Mouse (Mus musculus) midbrain, embryonic 12.5 days (tissue): ENCODE results near the gene Ddx39. TPM values are rescaled to one million over a fixed set of nuclear protein-coding genes. Genes with fewer than 3 reads are reported as not detected.
A peak's percentile ranks its signal among the peaks of the same experiment; 100 is the strongest.

ENCODE experiments used
- ATAC-seq: fragments of 200-750 bp; cut with Nextera tagmentation; 2 replicates; pipeline ENCODE4 v1.8.0; 2017; ENCODE audit warnings: low read depth, moderate TSS enrichment, moderate library complexity; ENCODE audit not compliant: low FRiP score
- H3K27ac ChIP-seq: fragments of 300-500 bp; sonication (generic); replicated peaks from 2 replicates; pipeline ENCODE4 v1.5.1; 2016; ENCODE audit warnings: mild to moderate bottlenecking
- H3K27me3 ChIP-seq: fragments of 300-500 bp; sonication (generic); 2 replicates; pipeline ENCODE4 v1.6.1; 2016; ENCODE audit warnings: mild to moderate bottlenecking
- H3K36me3 ChIP-seq: fragments of 300-500 bp; sonication (generic); 2 replicates; pipeline ENCODE4 v1.6.1; 2016
- H3K4me1 ChIP-seq: fragments of 300-500 bp; sonication (generic); 2 replicates; pipeline ENCODE4 v1.6.1; 2016
- H3K4me2 ChIP-seq: fragments of 300-500 bp; sonication (generic); replicated peaks from 2 replicates; pipeline ENCODE4 v1.6.1; 2016; ENCODE audit warnings: mild to moderate bottlenecking, moderate library complexity
- H3K4me3 ChIP-seq: fragments of 300-500 bp; sonication (generic); 2 replicates; pipeline ENCODE4 v1.5.1; 2016; ENCODE audit warnings: mild to moderate bottlenecking
- H3K9ac ChIP-seq: fragments of 300-500 bp; sonication (generic); replicated peaks from 2 replicates; pipeline ENCODE4 v1.6.1; 2016; ENCODE audit warnings: mild to moderate bottlenecking, moderate library complexity
- H3K9me3 ChIP-seq: fragments of 300-500 bp; sonication (generic); 2 replicates; pipeline ENCODE4 v1.6.1; 2016; ENCODE audit warnings: mild to moderate bottlenecking
- WGBS: fragments of 180-500 bp; shearing (Covaris S2); methylation state at CpG from one replicate; pipeline ENCODE4 v1.1.7; 2016; 5-methylcytosine and 5-hydroxymethylcytosine counted together
- polyA plus RNA-seq: library from polyadenylated mRNA; unstranded; fragments of >200 nt; fragmentation: Nextera tagmentation; extraction: Ambion mirVana; gene quantifications from 2 replicates; pipeline ENCODE4 v1.2.1, GENCODE M21; 2016

Ddx39 gene
- polyA plus RNA-seq, 1 experiment from 2014 or later = 184 TPM

DNA sequence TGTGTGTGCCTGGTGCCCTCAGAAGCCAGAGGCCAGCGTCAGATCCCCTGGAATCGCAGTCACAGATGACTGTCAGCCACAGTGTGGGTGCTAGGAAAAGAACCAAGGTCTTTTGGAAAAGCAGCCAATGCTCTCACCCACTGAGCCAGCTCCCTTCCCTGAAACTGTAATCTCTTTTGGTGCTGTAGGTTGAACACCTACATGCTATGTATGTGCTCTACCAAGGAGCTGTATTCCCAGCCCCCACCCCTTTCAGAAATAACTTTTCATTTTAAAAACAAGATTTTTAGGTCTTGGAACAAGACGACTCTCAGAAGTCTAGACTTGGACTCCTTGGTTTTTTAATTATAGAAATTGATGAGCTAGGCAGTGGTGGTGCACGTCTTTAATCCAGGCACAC, 11.6 kb upstream of the Ddx39 start:
- Histone ChIP-seq H3K4me2 (no peak overlapping the region), H3K27ac (no peak overlapping the region), H3K36me3 (no peaks in the 10 kb centered on the region), H3K4me3 (no peak overlapping the region), H3K4me1 (peaks cover 9% of the 10 kb centered on the region), H3K9ac (no peak overlapping the region), H3K27me3 (peaks cover 6% of the 10 kb centered on the region; the same call in 1 of the 2 replicates), H3K9me3 (no peaks in the 10 kb centered on the region)
- no peak for ATAC-seq
- WGBS = 80% methylated on average over 4 of the region's 4 CpGs

- ATAC-seq = no peak
- no peak overlapping the region for H3K4me2 ChIP-seq
- no peak overlapping the region for H3K4me3 ChIP-seq
- H3K27me3 ChIP-seq = peaks cover 6% of the 10 kb centered on the region; the same call in 1 of the 2 replicates
- H3K27ac ChIP-seq = no peak overlapping the region
- H3K36me3 ChIP-seq = no peaks in the 10 kb centered on the region
- no peaks in the 10 kb centered on the region for H3K4me1 ChIP-seq
- H3K9ac ChIP-seq = no peak overlapping the region
- H3K9me3 ChIP-seq = no peaks in the 10 kb centered on the region
- WGBS = 69% methylated on average over 5 of the region's 5 CpGs
These were observed 8.6 kb upstream of the Ddx39 start for GRCm38 (mm10) chr8:83706411-83706810.

DNA sequence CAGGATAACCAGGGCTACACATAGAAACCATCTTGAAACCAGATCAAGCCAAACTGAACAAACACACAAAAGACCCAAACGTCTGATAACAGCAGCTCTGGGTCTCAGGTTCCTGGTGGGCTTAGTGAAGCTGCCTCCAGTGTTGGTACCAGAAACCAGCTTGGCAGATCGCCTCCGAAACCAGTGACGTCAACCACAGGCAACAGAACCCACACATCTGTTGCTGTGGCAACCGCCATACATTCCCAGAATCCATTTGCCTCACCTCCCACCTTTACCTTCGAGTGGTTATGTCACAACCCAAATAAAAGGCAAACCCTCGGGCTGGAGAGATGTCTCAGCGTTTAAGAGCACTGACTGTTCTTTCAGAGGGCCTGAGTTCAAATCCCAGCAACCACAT, 7.4 kb upstream of the Ddx39 start:
- WGBS = 80% methylated on average over 8 of the region's 8 CpGs
- H3K36me3 ChIP-seq = no peaks in the 10 kb centered on the region
- ATAC-seq = no peak
- H3K9me3 ChIP-seq = no peaks in the 10 kb centered on the region
- peaks cover 11% of the 10 kb centered on the region; the same call in 1 of the 2 replicates for H3K27me3 ChIP-seq
- H3K4me3 ChIP-seq = no peak overlapping the region
- H3K27ac ChIP-seq = no peak overlapping the region
- H3K9ac ChIP-seq = no peak overlapping the region
- H3K4me1 ChIP-seq = no peaks in the 10 kb centered on the region
- no peak overlapping the region for H3K4me2 ChIP-seq

- no peak for ATAC-seq
- Histone ChIP-seq H3K9ac (peak overlapping the region; percentile 43; the same call in 1 of the 2 replicates), H3K4me1 (peaks cover 18% of the 10 kb centered on the region), H3K27me3 (0 out of 2 replicates have a peak, but pooled peaks cover 5% of the 10 kb centered on the region), H3K4me2 (peak overlapping the region; percentile 97), H3K9me3 (no peaks in the 10 kb centered on the region), H3K4me3 (peak overlapping the region; percentile 92), H3K36me3 (peaks cover 8% of the 10 kb centered on the region), H3K27ac (no peak overlapping the region)
- WGBS = 17% methylated on average over 8 of the region's 8 CpGs
These were observed 324 bp upstream of the Ddx39 start for GRCm38 (mm10) chr8:83714676-83715030.

DNA sequence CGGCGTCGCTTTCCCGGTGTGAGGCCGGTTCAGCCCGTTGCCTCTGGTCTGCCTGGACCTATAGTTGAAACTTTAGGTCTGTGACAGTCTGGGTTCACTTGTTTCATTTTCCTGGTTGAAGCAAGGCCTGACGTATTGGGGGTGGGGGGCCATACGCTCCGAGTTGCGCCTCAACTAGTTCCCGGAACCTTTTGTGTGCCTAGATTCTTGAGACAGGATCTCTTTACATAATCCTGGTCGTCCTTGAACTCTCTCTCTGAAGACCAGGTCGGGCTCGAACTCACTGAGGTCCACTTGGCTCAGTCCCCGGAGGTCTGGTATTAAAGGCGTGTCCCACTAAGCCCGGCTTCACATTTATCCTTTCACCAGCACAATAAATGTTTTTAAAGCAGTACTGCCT, 794 bp downstream of the Ddx39 start:
- Histone ChIP-seq H3K27me3 (0 out of 2 replicates have a peak, but pooled peaks cover 5% of the 10 kb centered on the region), H3K4me3 (peak overlapping the region; percentile 92), H3K9me3 (no peaks in the 10 kb centered on the region), H3K4me1 (peaks cover 18% of the 10 kb centered on the region), H3K4me2 (peak overlapping the region; percentile 97), H3K9ac (peak overlapping the region; percentile 83), H3K27ac (peak overlapping the region; percentile 89), H3K36me3 (peaks cover 19% of the 10 kb centered on the region)
- no peak for ATAC-seq
- WGBS = 2% methylated on average over 17 of the region's 17 CpGs

GRCm38 (mm10) chr8:83716563-83716962, 1.6 kb downstream of the Ddx39 start:
- Histone ChIP-seq H3K9me3 (no peaks in the 10 kb centered on the region), H3K9ac (no peak overlapping the region), H3K4me2 (peak overlapping the region; percentile 97), H3K27ac (no peak overlapping the region), H3K4me3 (peak overlapping the region; percentile 92; the same call in 1 of the 2 replicates), H3K4me1 (peaks cover 18% of the 10 kb centered on the region), H3K27me3 (0 out of 2 replicates have a peak, but pooled peaks cover 5% of the 10 kb centered on the region), H3K36me3 (peaks cover 27% of the 10 kb centered on the region)
- WGBS = 71% methylated on average over 2 of the region's 2 CpGs
- no peak for ATAC-seq

DNA sequence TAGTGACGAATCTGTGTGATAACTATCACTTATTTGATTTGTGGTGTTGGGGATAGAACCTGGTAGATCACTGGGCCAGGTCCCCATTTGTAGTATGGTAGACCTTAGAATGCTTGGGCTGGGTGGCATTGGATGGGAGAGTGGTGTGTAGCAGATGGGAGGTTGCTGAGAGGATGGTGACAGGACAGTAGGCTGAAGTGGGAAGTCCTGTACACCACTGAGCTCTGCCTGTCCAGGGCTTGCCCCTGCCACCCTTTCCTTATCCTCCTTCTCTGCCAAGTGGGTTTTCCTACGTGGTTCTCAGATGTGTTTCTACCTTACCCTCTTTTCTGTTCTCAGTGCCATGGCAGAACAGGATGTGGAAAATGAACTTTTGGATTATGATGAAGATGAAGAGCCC, 4.1 kb downstream of the Ddx39 start:
- Histone ChIP-seq H3K4me3 (no peak overlapping the region), H3K9ac (no peak overlapping the region), H3K4me1 (peaks cover 18% of the 10 kb centered on the region), H3K27ac (no peak overlapping the region), H3K27me3 (no peaks in the 10 kb centered on the region), H3K9me3 (no peaks in the 10 kb centered on the region), H3K36me3 (peaks cover 52% of the 10 kb centered on the region), H3K4me2 (no peak overlapping the region)
- ATAC-seq = no peak
- WGBS = 88% methylated on average over 2 of the region's 2 CpGs

GRCm38 (mm10) chr8:83719693-83720092, 4.7 kb downstream of the Ddx39 start:
- 86% methylated on average over 2 of the region's 2 CpGs for WGBS
- peaks cover 58% of the 10 kb centered on the region for H3K36me3 ChIP-seq

GRCm38 (mm10) chr8:83721405-83722025, 6.5 kb downstream of the Ddx39 start:
- no peak for ATAC-seq
- Histone ChIP-seq H3K4me3 (no peak overlapping the region), H3K36me3 (peaks cover 75% of the 10 kb centered on the region), H3K27ac (no peak overlapping the region), H3K4me1 (peaks cover 10% of the 10 kb centered on the region), H3K27me3 (no peaks in the 10 kb centered on the region), H3K9ac (no peak overlapping the region), H3K4me2 (no peak overlapping the region), H3K9me3 (no peaks in the 10 kb centered on the region)
- WGBS = 92% methylated on average over 25 of the region's 25 CpGs

More at GRCm38 (mm10) chr8:83719693-83720092, 4.7 kb downstream of the Ddx39 start:
- no peak overlapping the region for H3K4me3 ChIP-seq
- H3K9ac ChIP-seq = no peak overlapping the region
- H3K9me3 ChIP-seq = no peaks in the 10 kb centered on the region
- H3K27ac ChIP-seq = no peak overlapping the region
- H3K4me2 ChIP-seq = no peak overlapping the region
- ATAC-seq = no peak
- peaks cover 18% of the 10 kb centered on the region for H3K4me1 ChIP-seq
- no peaks in the 10 kb centered on the region for H3K27me3 ChIP-seq

DNA sequence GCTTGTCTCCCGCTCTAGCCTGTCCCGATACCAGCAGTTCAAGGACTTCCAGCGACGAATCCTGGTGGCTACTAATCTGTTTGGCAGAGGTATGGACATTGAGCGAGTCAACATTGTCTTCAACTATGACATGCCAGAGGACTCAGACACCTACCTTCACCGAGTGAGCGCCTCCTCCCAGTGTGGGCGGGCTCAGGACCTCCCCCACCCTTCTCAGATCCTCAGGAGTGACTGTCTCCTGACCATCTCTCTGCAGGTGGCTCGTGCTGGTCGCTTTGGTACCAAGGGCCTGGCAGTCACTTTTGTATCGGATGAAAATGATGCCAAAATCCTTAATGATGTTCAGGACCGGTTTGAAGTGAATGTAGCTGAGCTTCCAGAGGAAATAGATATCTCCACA, 7.7 kb downstream of the Ddx39 start:
- Histone ChIP-seq H3K27me3 (no peaks in the 10 kb centered on the region), H3K4me3 (no peak overlapping the region), H3K9ac (no peak overlapping the region), H3K27ac (no peak overlapping the region), H3K4me1 (no peaks in the 10 kb centered on the region), H3K9me3 (no peaks in the 10 kb centered on the region), H3K4me2 (no peak overlapping the region), H3K36me3 (peaks cover 75% of the 10 kb centered on the region)
- 90% methylated on average over 12 of the region's 12 CpGs for WGBS
- no peak for ATAC-seq

GRCm38 (mm10) chr8:83723447-83724083, 8.6 kb downstream of the Ddx39 start:
- Histone ChIP-seq H3K9ac (no peak overlapping the region), H3K27me3 (no peaks in the 10 kb centered on the region), H3K4me3 (no peak overlapping the region), H3K4me2 (no peak overlapping the region), H3K4me1 (no peaks in the 10 kb centered on the region), H3K36me3 (peaks cover 75% of the 10 kb centered on the region), H3K9me3 (no peaks in the 10 kb centered on the region), H3K27ac (no peak overlapping the region)
- 86% methylated on average over 11 of the region's 11 CpGs for WGBS
- no peak for ATAC-seq

DNA sequence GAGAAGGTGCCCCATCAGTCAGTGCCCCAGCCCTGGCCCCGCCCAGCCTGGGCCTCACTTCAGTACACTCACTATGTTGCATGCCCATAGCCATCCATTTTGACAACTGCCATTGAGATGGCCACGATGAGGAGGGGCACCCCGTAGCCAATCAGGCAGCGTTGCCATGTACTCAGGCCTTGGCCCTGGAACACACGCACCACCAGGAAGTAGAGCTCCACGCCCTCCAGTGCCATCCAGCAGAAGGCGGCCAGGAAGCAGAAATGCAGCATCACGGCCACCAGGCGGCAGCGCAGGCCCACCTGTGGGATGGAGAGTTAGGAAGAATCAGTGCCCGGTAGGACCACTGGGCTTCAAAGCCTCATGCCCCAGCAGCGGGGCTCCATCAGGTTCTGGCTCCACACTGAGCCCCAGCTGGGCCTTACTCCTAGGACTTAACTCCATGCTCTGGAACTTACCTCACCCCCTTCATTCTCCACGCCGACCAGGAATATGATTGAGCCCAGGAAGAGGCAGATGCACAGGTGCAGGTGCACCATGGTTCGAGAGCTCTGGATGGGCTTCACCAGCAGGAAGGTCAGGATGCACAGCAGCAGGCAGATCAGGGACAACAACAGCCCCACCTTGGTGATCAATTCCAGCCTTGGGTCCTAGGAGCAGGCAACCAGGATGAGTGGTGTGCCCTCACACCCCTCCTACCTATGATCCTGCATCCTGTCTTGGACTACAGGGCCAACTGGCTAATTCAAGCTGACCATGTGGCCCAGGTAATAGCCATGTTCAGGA, 9.9 kb downstream of the Ddx39 start:
- peak; percentile 53 for ATAC-seq
- Histone ChIP-seq H3K9me3 (no peaks in the 10 kb centered on the region), H3K9ac (no peak overlapping the region), H3K4me3 (no peak overlapping the region), H3K4me2 (no peak overlapping the region), H3K4me1 (no peaks in the 10 kb centered on the region), H3K27me3 (no peaks in the 10 kb centered on the region), H3K27ac (no peak overlapping the region), H3K36me3 (peaks cover 65% of the 10 kb centered on the region)
- WGBS = 43% methylated on average over 15 of the region's 15 CpGs
